Mouse (Mus musculus): Measurements from ENCODE around the gene Htatip2.

DNA sequence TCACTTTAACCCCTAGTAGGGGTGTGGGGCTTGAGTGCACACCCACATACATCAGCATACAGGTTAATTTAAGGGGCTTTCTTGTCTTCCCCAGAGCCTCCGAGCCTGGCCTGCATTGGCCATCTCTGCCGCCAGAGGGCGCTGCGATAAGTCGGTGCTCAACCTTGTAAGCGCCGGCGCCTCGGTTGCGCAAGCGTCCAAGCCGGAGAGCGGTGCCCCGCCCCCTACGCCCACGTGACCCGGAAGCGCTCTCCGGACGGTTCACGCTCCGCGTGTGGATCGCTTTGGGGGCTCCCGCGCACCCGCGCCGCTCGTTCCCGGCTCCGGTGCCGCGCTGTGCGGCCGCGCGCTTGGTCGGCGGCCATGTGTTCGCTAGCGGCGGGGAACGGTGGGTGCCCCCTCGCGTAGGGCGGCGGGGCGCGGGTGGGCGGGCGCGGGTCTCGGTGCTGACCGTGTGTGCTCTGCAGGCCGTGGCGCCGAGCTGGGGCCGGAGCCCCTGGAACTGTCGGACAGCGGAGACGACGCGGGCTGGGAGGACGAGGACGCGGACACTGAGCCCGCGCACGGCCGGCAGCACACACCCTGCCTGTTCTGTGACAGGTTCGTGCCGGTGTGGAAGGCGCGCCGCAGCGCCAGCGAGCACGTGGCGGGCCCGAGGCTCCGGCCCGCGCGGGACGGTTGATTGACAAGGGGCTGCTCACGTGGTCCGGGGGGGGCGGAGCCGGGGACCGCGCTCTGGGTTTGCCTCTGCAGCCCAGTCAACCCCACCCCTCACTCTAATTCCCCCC is 19.4 kb downstream of the Htatip2 start, which contains the start of gene Prmt3:
- no peak for TF ChIP-seq POLR2A (IDR thresholded peaks at IDR 0.05; ENCODE audit: insufficient read depth, low read length)
- TF ChIP-seq CTCF (IDR thresholded peaks at IDR 0.05; ENCODE audit: low read depth, low read length), result peak; percentile 87

Data from ES-Bruce4 (cell line).